Mouse (Mus musculus): ENCODE data around the gene Fmnl1. TPM values are rescaled to one million over a fixed set of nuclear protein-coding genes. Genes with fewer than 3 reads are reported as not detected.

Gene Fmnl1
- polyA plus RNA-seq (2016; fragmentation: Nextera tagmentation; extraction: Ambion mirVana) = 1.4 and 1.6 TPM in 2 replicates

GRCm38 (mm10) chr11:103170494-103171285 is at the start of gene Fmnl1:
Gene Fmnl1, plus strand, starts transcription at chr11:103171107.
- WGBS = 2% methylated on average over 35 of the region's 84 CpGs
- no peaks in the 10 kb centered on the region for H3K36me3 ChIP-seq
- H3K9ac ChIP-seq = peak within 1 kb of the TSS; percentile 81
- peak; percentile 68 for ATAC-seq (ENCODE audit: low FRiP score)
- 0 out of 2 replicates have a peak within 1 kb of the TSS, but pooled peaks have one; percentile 7 for H3K27ac ChIP-seq
- H3K4me3 ChIP-seq = peak within 1 kb of the TSS; percentile 72
- peaks cover 14% of the 10 kb centered on the region for H3K4me1 ChIP-seq
- H3K27me3 ChIP-seq = peaks cover 58% of the 10 kb centered on the region
- no peaks in the 10 kb centered on the region for H3K9me3 ChIP-seq (replicated peaks)
- peak within 1 kb of the TSS; percentile 98 for H3K4me2 ChIP-seq (replicated peaks)

- peak within 1 kb of the TSS; percentile 86 for H3K4me3 ChIP-seq
- peak within 1 kb of the TSS; percentile 63 for H3K4me2 ChIP-seq (replicated peaks)
- H3K9ac ChIP-seq = peak within 1 kb of the TSS; percentile 99
- peak; percentile 58 for ATAC-seq (ENCODE audit: low FRiP score)
- H3K36me3 ChIP-seq = no peaks in the 10 kb centered on the region
- H3K9me3 ChIP-seq (replicated peaks) = no peaks in the 10 kb centered on the region
- H3K27me3 ChIP-seq = no peaks in the 10 kb centered on the region
- peak within 1 kb of the TSS; percentile 97 for H3K27ac ChIP-seq
- WGBS = under 1% methylated on average over 39 of the region's 39 CpGs
- H3K4me1 ChIP-seq = peaks cover 38% of the 10 kb centered on the region
These were observed 39.0 kb upstream of the Fmnl1 start, which contains the start of gene Hexim2 for GRCm38 (mm10) chr11:103131701-103132575. Gene Hexim2, plus strand, starts transcription at chr11:103132429.

GRCm38 (mm10) chr11:103132576-103133455 is 38.1 kb upstream of the Fmnl1 start:
- Histone ChIP-seq H3K36me3 (no peaks in the 10 kb centered on the region), H3K9ac (peak overlapping the region; percentile 99), H3K4me1 (peaks cover 38% of the 10 kb centered on the region), H3K4me2 (replicated peaks) (peak overlapping the region; percentile 63), H3K4me3 (peak overlapping the region; percentile 86), H3K27me3 (no peaks in the 10 kb centered on the region), H3K9me3 (replicated peaks) (no peaks in the 10 kb centered on the region), H3K27ac (peak overlapping the region; percentile 97)
- ATAC-seq (ENCODE audit: low FRiP score) = peak; percentile 91
- WGBS = under 1% methylated on average over 58 of the region's 58 CpGs

- WGBS = 59% methylated on average over 6 of the region's 6 CpGs
- Histone ChIP-seq H3K36me3 (0 out of 2 replicates have a peak, but pooled peaks cover under 1% of the 10 kb centered on the region), H3K9me3 (replicated peaks) (no peaks in the 10 kb centered on the region), H3K4me1 (peaks cover 38% of the 10 kb centered on the region), H3K4me2 (replicated peaks) (peak overlapping the region; percentile 50), H3K27ac (peak overlapping the region; percentile 73), H3K4me3 (peak overlapping the region; percentile 21), H3K9ac (peak overlapping the region; percentile 57), H3K27me3 (no peaks in the 10 kb centered on the region)
- peak; percentile 41; the same call in 1 of the 2 replicates for ATAC-seq (ENCODE audit: low FRiP score)
These were observed 37.3 kb upstream of the Fmnl1 start for GRCm38 (mm10) chr11:103133456-103134185.

- no peak overlapping the region for H3K4me2 ChIP-seq (replicated peaks)
- 0 out of 2 replicates have a peak, but pooled peaks cover 6% of the 10 kb centered on the region for H3K36me3 ChIP-seq
- WGBS = 80% methylated on average over 3 of the region's 3 CpGs
- H3K9ac ChIP-seq = no peak overlapping the region
- peaks cover 38% of the 10 kb centered on the region for H3K4me1 ChIP-seq
- H3K27ac ChIP-seq = no peak overlapping the region
- no peak overlapping the region for H3K4me3 ChIP-seq
- H3K27me3 ChIP-seq = no peaks in the 10 kb centered on the region
- no peak for ATAC-seq (ENCODE audit: low FRiP score)
- H3K9me3 ChIP-seq (replicated peaks) = no peaks in the 10 kb centered on the region
These were observed 36.7 kb upstream of the Fmnl1 start for GRCm38 (mm10) chr11:103134221-103134620.

- no peaks in the 10 kb centered on the region for H3K27me3 ChIP-seq
- H3K27ac ChIP-seq = no peak overlapping the region
- H3K36me3 ChIP-seq = peaks cover 14% of the 10 kb centered on the region; the same call in 1 of the 2 replicates
- no peak for ATAC-seq (ENCODE audit: low FRiP score)
- H3K9ac ChIP-seq = no peak overlapping the region; the same call in 1 of the 2 replicates
- H3K9me3 ChIP-seq (replicated peaks) = no peaks in the 10 kb centered on the region
- H3K4me2 ChIP-seq (replicated peaks) = no peak overlapping the region
- WGBS = 89% methylated on average over 8 of the region's 8 CpGs
- peaks cover 29% of the 10 kb centered on the region for H3K4me1 ChIP-seq
- H3K4me3 ChIP-seq = no peak overlapping the region
These were observed 34.8 kb upstream of the Fmnl1 start for GRCm38 (mm10) chr11:103136039-103136577.

- Histone ChIP-seq H3K4me2 (replicated peaks) (no peak overlapping the region), H3K27ac (no peak overlapping the region), H3K9me3 (replicated peaks) (no peaks in the 10 kb centered on the region), H3K9ac (peak overlapping the region; percentile 9; the same call in 1 of the 2 replicates), H3K27me3 (no peaks in the 10 kb centered on the region), H3K36me3 (peaks cover 14% of the 10 kb centered on the region; the same call in 1 of the 2 replicates), H3K4me3 (no peak overlapping the region), H3K4me1 (peaks cover 37% of the 10 kb centered on the region)
- WGBS = 82% methylated on average over 14 of the region's 14 CpGs
- no peak for ATAC-seq (ENCODE audit: low FRiP score)
These were observed 30.8 kb upstream of the Fmnl1 start for GRCm38 (mm10) chr11:103139951-103140762.

- WGBS = 57% methylated on average over 6 of the region's 6 CpGs
- H3K27me3 ChIP-seq = no peaks in the 10 kb centered on the region
- peaks cover 37% of the 10 kb centered on the region for H3K4me1 ChIP-seq
- no peak overlapping the region for H3K4me3 ChIP-seq
- H3K9me3 ChIP-seq (replicated peaks) = no peaks in the 10 kb centered on the region
- H3K4me2 ChIP-seq (replicated peaks) = no peak overlapping the region
- peak overlapping the region; percentile 9; the same call in 1 of the 2 replicates for H3K9ac ChIP-seq
- no peak for ATAC-seq (ENCODE audit: low FRiP score)
- peak overlapping the region; percentile 76 for H3K27ac ChIP-seq
- peaks cover 14% of the 10 kb centered on the region; the same call in 1 of the 2 replicates for H3K36me3 ChIP-seq
These were observed 30.2 kb upstream of the Fmnl1 start for GRCm38 (mm10) chr11:103140763-103141100.

- H3K4me1 ChIP-seq = peaks cover 32% of the 10 kb centered on the region
- H3K4me2 ChIP-seq (replicated peaks) = no peak overlapping the region
- no peak overlapping the region for H3K4me3 ChIP-seq
- H3K27ac ChIP-seq = peak overlapping the region; percentile 76
- peaks cover 14% of the 10 kb centered on the region; the same call in 1 of the 2 replicates for H3K36me3 ChIP-seq
- H3K27me3 ChIP-seq = no peaks in the 10 kb centered on the region
- H3K9ac ChIP-seq = peak overlapping the region; percentile 50; the same call in 1 of the 2 replicates
- no peaks in the 10 kb centered on the region for H3K9me3 ChIP-seq (replicated peaks)
- ATAC-seq (ENCODE audit: low FRiP score) = no peak
- WGBS = 32% methylated on average over 11 of the region's 11 CpGs
These were observed 29.6 kb upstream of the Fmnl1 start for GRCm38 (mm10) chr11:103141101-103141943.
